Mouse (Mus musculus) liver, embryonic 14.5 days (tissue): Measurements from ENCODE around the gene Ephb4.

ENCODE experiments used
- CTCF ChIP-seq: IDR thresholded peaks from 2 replicates; pipeline ENCODE4 v1.5.1; 2016; ENCODE audit warnings: antibody characterized with exemption, low read depth, control low read depth
- EP300 ChIP-seq: IDR thresholded peaks from 2 replicates; pipeline ENCODE4 v1.6.1; 2016; ENCODE audit warnings: antibody characterized with exemption, low read depth

GRCm38 (mm10) chr5:137410066-137410465, 60.2 kb downstream of the Ephb4 start:
- no peak for TF ChIP-seq CTCF
- no peak for TF ChIP-seq EP300
